Mouse (Mus musculus): Measurements from ENCODE around the gene Dnajc14. TPM values are rescaled to one million over a fixed set of nuclear protein-coding genes. Genes with fewer than 3 reads are reported as not detected.

Gene Dnajc14
- polyA plus RNA-seq, 1 experiment from 2014 or later, result 31.8 TPM

DNA sequence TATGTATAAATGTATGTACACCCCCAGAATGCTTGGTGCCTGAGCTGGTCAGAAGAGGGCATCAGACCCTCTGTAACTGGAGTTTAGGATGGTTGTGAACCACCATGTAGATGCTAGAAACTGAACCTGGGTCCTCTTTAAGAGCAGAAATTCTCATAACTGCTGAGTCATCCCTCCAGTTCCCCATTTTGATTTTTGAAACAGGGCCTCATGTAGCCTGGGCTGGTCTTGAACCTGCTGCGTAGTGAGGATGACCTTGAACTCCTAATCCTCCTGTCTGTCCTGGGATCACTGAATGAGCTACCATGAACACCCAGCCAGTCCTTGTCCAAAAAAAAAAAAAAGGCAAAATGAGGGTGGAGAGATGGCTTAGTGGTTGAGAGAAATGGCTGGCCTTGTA lies 10.6 kb upstream of the Dnajc14 start:
- Histone ChIP-seq H3K27me3 (ENCODE audit: control insufficient read depth, insufficient read depth, low read length) (no peaks in the 10 kb centered on the region), H3K4me3 (ENCODE audit: low read depth, low read length) (no peak overlapping the region), H3K27ac (ENCODE audit: low read depth, low read length) (no peak overlapping the region), H3K36me3 (ENCODE audit: control insufficient read depth, insufficient read depth, low read length) (no peaks in the 10 kb centered on the region), H3K9ac (ENCODE audit: low read depth, low read length) (no peak overlapping the region), H3K9me3 (ENCODE audit: control insufficient read depth, low read length) (no peaks in the 10 kb centered on the region), H3K4me2 (replicated peaks; ENCODE audit: low read depth, low read length) (no peak overlapping the region), H3K4me1 (replicated peaks; ENCODE audit: control insufficient read depth, insufficient read depth, low read length) (no peaks in the 10 kb centered on the region)
- DNase-seq (ENCODE audit: low spot score), result no peak
- ATAC-seq (ENCODE audit: low FRiP score), result no peak
- WGBS, result 92% methylated on average over 1 of the region's 1 CpGs

DNA sequence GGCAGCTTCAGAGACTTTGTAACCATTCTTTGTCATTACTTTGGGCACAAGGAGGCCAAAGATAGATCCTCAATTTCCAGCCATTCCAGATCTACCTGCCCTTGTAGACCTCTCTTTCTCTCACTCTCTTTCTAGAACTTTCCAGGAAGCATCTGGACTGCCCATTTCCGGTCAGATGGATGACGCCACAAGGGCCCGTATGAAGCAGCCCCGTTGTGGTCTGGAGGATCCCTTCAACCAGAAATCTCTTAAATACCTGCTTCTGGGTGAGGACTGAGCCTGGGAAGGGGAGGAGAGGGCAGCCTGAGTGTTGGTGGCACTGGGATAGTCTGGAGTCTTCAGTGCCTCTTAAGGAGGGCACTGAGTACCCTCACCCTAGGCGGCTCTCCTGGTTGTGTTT lies 9.5 kb upstream of the Dnajc14 start:
- Histone ChIP-seq H3K9ac (ENCODE audit: low read depth, low read length) (no peak overlapping the region), H3K4me1 (replicated peaks; ENCODE audit: control insufficient read depth, insufficient read depth, low read length) (no peaks in the 10 kb centered on the region), H3K27ac (ENCODE audit: low read depth, low read length) (no peak overlapping the region), H3K4me3 (ENCODE audit: low read depth, low read length) (no peak overlapping the region), H3K9me3 (ENCODE audit: control insufficient read depth, low read length) (no peaks in the 10 kb centered on the region), H3K4me2 (replicated peaks; ENCODE audit: low read depth, low read length) (no peak overlapping the region), H3K27me3 (ENCODE audit: control insufficient read depth, insufficient read depth, low read length) (no peaks in the 10 kb centered on the region), H3K36me3 (ENCODE audit: control insufficient read depth, insufficient read depth, low read length) (no peaks in the 10 kb centered on the region)
- DNase-seq (ENCODE audit: low spot score) (no peak), ATAC-seq (ENCODE audit: low FRiP score) (no peak)
- WGBS, result 87% methylated on average over 5 of the region's 5 CpGs

DNA sequence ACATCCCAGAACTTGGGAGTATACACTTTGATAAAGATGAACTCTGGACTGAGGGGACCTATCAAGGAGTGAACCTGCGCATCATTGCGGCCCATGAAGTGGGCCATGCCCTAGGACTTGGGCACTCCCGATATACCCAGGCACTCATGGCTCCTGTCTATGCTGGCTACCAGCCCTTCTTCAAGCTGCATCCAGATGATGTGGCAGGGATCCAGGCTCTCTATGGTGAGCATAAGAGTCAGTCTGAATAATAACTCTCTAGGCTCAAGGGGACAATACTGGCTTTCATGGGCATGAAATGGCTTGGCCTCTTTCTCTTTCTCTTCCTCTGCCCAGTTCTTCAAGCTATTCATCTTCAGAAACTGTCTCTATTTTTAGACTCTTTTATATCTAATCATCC lies 8.3 kb upstream of the Dnajc14 start:
- Histone ChIP-seq H3K4me1 (replicated peaks; ENCODE audit: control insufficient read depth, insufficient read depth, low read length) (no peaks in the 10 kb centered on the region), H3K27ac (ENCODE audit: low read depth, low read length) (no peak overlapping the region), H3K9me3 (ENCODE audit: control insufficient read depth, low read length) (no peaks in the 10 kb centered on the region), H3K9ac (ENCODE audit: low read depth, low read length) (no peak overlapping the region), H3K27me3 (ENCODE audit: control insufficient read depth, insufficient read depth, low read length) (no peaks in the 10 kb centered on the region), H3K4me3 (ENCODE audit: low read depth, low read length) (no peak overlapping the region), H3K4me2 (replicated peaks; ENCODE audit: low read depth, low read length) (no peak overlapping the region), H3K36me3 (ENCODE audit: control insufficient read depth, insufficient read depth, low read length) (no peaks in the 10 kb centered on the region)
- 98% methylated on average over 3 of the region's 3 CpGs for WGBS
- no peak for ATAC-seq (ENCODE audit: low FRiP score)
- no peak for DNase-seq (ENCODE audit: low spot score)

DNA sequence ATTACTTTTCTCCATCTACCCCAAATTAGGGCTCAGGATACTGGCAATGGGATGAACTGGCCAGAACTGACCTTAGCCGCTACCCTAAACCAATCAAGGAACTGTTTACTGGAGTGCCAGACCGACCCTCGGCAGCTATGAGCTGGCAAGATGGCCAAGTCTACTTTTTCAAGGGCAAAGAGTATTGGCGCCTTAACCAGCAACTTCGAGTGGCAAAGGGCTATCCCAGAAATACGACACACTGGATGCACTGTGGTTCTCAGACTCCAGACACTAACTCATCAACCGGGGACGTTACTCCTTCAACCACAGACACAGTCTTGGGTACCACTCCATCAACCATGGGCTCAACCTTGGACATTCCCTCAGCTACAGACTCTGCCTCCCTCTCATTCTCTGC lies 5.2 kb upstream of the Dnajc14 start:
- no peak overlapping the region for H3K9ac ChIP-seq (ENCODE audit: low read depth, low read length)
- H3K27me3 ChIP-seq (ENCODE audit: control insufficient read depth, insufficient read depth, low read length), result no peaks in the 10 kb centered on the region
- ATAC-seq (ENCODE audit: low FRiP score), result no peak
- no peaks in the 10 kb centered on the region for H3K9me3 ChIP-seq (ENCODE audit: control insufficient read depth, low read length)
- no peak for DNase-seq (ENCODE audit: low spot score)
- H3K4me2 ChIP-seq (replicated peaks; ENCODE audit: low read depth, low read length), result no peak overlapping the region
- H3K4me1 ChIP-seq (replicated peaks; ENCODE audit: control insufficient read depth, insufficient read depth, low read length), result peaks cover 2% of the 10 kb centered on the region; the same call in 1 of the 2 replicates
- no peaks in the 10 kb centered on the region for H3K36me3 ChIP-seq (ENCODE audit: control insufficient read depth, insufficient read depth, low read length)
- no peak overlapping the region for H3K4me3 ChIP-seq (ENCODE audit: low read depth, low read length)
- WGBS, result 88% methylated on average over 8 of the region's 8 CpGs
- no peak overlapping the region for H3K27ac ChIP-seq (ENCODE audit: low read depth, low read length)

DNA sequence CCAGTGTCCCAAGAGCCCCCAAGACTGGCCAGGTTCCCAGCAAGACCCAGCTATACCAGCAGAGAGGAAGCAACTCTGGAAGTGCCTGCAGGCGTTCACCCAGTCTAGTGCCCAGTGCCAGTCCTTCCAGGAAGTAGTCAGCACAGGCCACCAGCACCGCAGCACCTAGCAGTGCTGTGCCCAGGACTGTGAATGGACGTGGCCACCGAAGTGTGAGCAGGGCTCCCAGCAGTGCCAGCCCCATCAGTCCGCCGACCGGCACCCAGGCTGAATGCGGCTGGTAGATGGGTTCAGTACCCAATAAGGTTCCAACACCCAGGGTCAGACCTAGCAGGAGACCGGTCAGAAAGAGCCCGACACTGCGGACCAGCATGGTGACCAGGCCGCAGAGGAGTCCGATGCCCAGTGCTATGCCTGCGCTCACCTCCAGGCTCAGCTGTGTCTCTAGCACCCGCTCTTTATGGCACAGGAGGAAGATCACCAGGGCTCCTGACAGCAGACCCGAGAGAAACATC lies 1.8 kb upstream of the Dnajc14 start:
- H3K4me2 ChIP-seq (replicated peaks; ENCODE audit: low read depth, low read length), result no peak overlapping the region
- H3K4me3 ChIP-seq (ENCODE audit: low read depth, low read length), result 0 out of 2 replicates have a peak overlapping the region, but pooled peaks have one; percentile 4
- H3K9me3 ChIP-seq (ENCODE audit: control insufficient read depth, low read length), result no peaks in the 10 kb centered on the region
- no peaks in the 10 kb centered on the region for H3K36me3 ChIP-seq (ENCODE audit: control insufficient read depth, insufficient read depth, low read length)
- H3K9ac ChIP-seq (ENCODE audit: low read depth, low read length), result no peak overlapping the region
- H3K4me1 ChIP-seq (replicated peaks; ENCODE audit: control insufficient read depth, insufficient read depth, low read length), result peaks cover 10% of the 10 kb centered on the region
- H3K27me3 ChIP-seq (ENCODE audit: control insufficient read depth, insufficient read depth, low read length), result no peaks in the 10 kb centered on the region
- ATAC-seq (ENCODE audit: low FRiP score), result no peak
- WGBS, result 87% methylated on average over 16 of the region's 16 CpGs
- no peak overlapping the region for H3K27ac ChIP-seq (ENCODE audit: low read depth, low read length)
- no peak for DNase-seq (ENCODE audit: low spot score)

DNA sequence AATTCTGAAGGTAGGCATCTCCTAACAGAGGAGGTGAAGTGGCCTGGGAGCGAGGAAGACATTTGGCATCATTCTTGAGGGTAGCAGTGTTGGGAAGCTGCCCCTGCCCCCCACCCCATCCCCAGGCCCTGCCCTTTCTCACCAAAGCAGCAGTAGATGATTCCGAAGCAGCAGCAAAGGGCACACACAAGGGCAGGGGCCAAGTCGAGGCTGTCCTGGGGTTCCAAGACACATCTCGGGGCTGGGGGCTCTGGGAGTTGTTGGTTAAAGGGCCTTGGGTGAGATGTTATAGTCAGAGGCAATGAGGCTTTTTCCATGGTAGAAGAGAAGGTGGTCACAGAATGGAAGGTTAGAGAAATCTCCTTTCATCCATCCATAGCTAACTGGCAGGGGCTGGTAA lies 906 bp upstream of the Dnajc14 start:
- Histone ChIP-seq H3K27ac (ENCODE audit: low read depth, low read length) (no peak overlapping the region), H3K4me3 (ENCODE audit: low read depth, low read length) (no peak overlapping the region), H3K36me3 (ENCODE audit: control insufficient read depth, insufficient read depth, low read length) (no peaks in the 10 kb centered on the region), H3K4me2 (replicated peaks; ENCODE audit: low read depth, low read length) (no peak overlapping the region), H3K4me1 (replicated peaks; ENCODE audit: control insufficient read depth, insufficient read depth, low read length) (peaks cover 16% of the 10 kb centered on the region), H3K9ac (ENCODE audit: low read depth, low read length) (0 out of 2 replicates have a peak overlapping the region, but pooled peaks have one; percentile 28), H3K27me3 (ENCODE audit: control insufficient read depth, insufficient read depth, low read length) (no peaks in the 10 kb centered on the region), H3K9me3 (ENCODE audit: control insufficient read depth, low read length) (no peaks in the 10 kb centered on the region)
- 53% methylated on average over 4 of the region's 4 CpGs for WGBS
- DNase-seq (ENCODE audit: low spot score) (no peak), ATAC-seq (ENCODE audit: low FRiP score) (no peak)

DNA sequence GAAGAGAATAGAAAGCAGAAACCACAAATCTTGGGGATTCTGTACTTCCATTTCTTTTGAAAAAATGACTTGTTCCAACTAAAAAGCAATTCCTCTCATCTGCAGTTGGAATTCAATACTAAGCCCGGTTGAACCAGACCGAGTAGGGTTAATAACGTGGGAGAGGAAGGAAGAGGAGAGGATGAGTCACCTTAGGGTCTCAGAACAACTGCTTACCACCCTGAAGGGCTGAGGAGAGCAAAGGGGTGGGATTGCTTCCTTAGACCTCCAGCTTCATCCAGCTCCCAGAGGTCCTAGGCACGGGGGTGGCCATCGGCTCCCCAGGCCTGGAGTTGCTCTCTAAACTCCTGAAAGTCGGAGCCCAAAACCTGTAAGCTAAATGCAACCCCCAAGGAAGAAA lies 501 bp upstream of the Dnajc14 start:
- 22% methylated on average over 6 of the region's 6 CpGs for WGBS

DNA sequence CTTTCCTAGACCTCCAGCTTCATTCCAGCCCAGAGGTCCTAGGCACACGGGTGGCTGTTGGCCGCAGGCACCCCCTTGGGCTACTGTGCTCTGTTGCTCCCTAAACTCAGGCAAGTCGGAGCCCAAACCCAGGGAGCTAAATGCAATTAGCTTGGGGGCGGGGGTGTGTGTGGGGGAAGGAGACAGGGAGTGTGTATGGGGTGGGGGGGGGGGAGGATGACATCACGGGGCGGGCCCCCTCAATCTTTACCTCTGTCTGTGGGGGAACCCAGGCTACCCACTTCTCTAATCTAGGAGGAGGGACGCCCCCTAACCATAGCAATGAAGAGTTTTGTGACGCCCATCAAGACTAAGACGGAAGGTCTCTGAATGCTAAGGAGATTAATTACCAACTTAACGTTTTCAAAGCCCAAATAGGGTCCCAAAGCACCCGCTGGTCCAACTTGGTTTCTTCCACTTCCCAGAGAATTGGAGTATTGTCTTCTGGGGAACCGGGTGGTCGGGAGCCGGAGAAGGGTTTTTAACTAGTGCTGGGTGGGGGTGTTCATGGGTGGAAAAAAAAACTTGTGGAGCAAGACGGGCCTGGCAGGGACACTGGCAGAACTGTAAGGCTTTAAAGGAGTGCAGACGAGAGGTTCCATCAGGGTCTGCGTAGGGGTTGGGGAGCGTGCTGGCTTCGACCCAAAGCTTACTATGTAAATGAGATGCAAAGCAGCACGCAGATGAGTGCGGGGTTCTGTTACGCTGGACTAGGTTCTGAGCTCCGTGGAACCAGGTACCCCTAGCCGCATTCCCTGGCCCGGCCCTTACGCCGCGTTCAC lies 619 bp downstream of the Dnajc14 start, which contains the start of gene Tmem198b:
Gene Tmem198b (minus strand): TSS at position 100 of the 821 bp plus-strand sequence.
- Histone ChIP-seq H3K9me3 (ENCODE audit: control insufficient read depth, low read length) (no peaks in the 10 kb centered on the region), H3K4me2 (replicated peaks; ENCODE audit: low read depth, low read length) (peak within 1 kb of the TSS; percentile 67), H3K27ac (ENCODE audit: low read depth, low read length) (peak within 1 kb of the TSS; percentile 94), H3K4me1 (replicated peaks; ENCODE audit: control insufficient read depth, insufficient read depth, low read length) (peaks cover 18% of the 10 kb centered on the region), H3K4me3 (ENCODE audit: low read depth, low read length) (peak within 1 kb of the TSS; percentile 83), H3K9ac (ENCODE audit: low read depth, low read length) (peak within 1 kb of the TSS; percentile 85), H3K27me3 (ENCODE audit: control insufficient read depth, insufficient read depth, low read length) (no peaks in the 10 kb centered on the region), H3K36me3 (ENCODE audit: control insufficient read depth, insufficient read depth, low read length) (no peaks in the 10 kb centered on the region)
- under 1% methylated on average over 26 of the region's 28 CpGs for WGBS
- DNase-seq (ENCODE audit: low spot score), result peak; percentile 81
- ATAC-seq (ENCODE audit: low FRiP score), result peak; percentile 72

More for the DNA sequence above, 501 bp upstream of the Dnajc14 start:
- Histone ChIP-seq H3K4me2 (replicated peaks; ENCODE audit: low read depth, low read length) (peak overlapping the region; percentile 67), H3K9ac (ENCODE audit: low read depth, low read length) (peak overlapping the region; percentile 85), H3K27me3 (ENCODE audit: control insufficient read depth, insufficient read depth, low read length) (no peaks in the 10 kb centered on the region), H3K4me3 (ENCODE audit: low read depth, low read length) (peak overlapping the region; percentile 83), H3K9me3 (ENCODE audit: control insufficient read depth, low read length) (no peaks in the 10 kb centered on the region), H3K27ac (ENCODE audit: low read depth, low read length) (peak overlapping the region; percentile 94; the same call in 1 of the 2 replicates), H3K36me3 (ENCODE audit: control insufficient read depth, insufficient read depth, low read length) (no peaks in the 10 kb centered on the region), H3K4me1 (replicated peaks; ENCODE audit: control insufficient read depth, insufficient read depth, low read length) (peaks cover 16% of the 10 kb centered on the region)
- ATAC-seq (ENCODE audit: low FRiP score), result no peak
- no peak for DNase-seq (ENCODE audit: low spot score)

All from hindbrain, embryonic 11.5 days (tissue).